Mouse (Mus musculus) small intestine, adult 2 months (tissue): ENCODE measurements around the gene Ube2d2b. TPM values are rescaled to one million over a fixed set of nuclear protein-coding genes. Genes with fewer than 3 reads are reported as not detected.

Experiments
- H3K27ac ChIP-seq: fragments of 200-500 bp; 2 replicates; pipeline ENCODE4 v1.5.1; 2012; ENCODE audit warnings: low read depth, low read length, control low read depth, inconsistent platforms; ENCODE audit not compliant: insufficient read depth
- H3K27me3 ChIP-seq: fragments of 200-500 bp; 2 replicates; pipeline ENCODE4 v1.6.1; 2012; ENCODE audit warnings: mild to moderate bottlenecking, moderate library complexity, low read length, inconsistent platforms; ENCODE audit not compliant: control insufficient read depth, insufficient read depth
- H3K36me3 ChIP-seq: fragments of 200-500 bp; 2 replicates; pipeline ENCODE4 v1.6.1; 2012; ENCODE audit warnings: mild to moderate bottlenecking, low read length, control low read depth, inconsistent platforms; ENCODE audit not compliant: control insufficient read depth, insufficient read depth
- H3K4me1 ChIP-seq: fragments of 200-500 bp; 2 replicates; pipeline ENCODE4 v1.6.1; 2012; ENCODE audit warnings: low read length, inconsistent platforms, mixed read lengths; ENCODE audit not compliant: control insufficient read depth, insufficient read depth, insufficient read length
- H3K4me3 ChIP-seq: fragments of 200-500 bp; 2 replicates; pipeline ENCODE4 v1.5.1; 2012; ENCODE audit warnings: low read depth, mild to moderate bottlenecking, control low read depth, inconsistent platforms, low read length, moderate library complexity
- CTCF ChIP-seq: fragments of 200-500 bp; IDR thresholded peaks from 2 replicates; pipeline ENCODE4 v1.5.1; 2012; ENCODE audit warnings: low read depth, mild to moderate bottlenecking, control low read depth, inconsistent platforms, low read length, moderate library complexity, mixed read lengths; ENCODE audit not compliant: insufficient replicate concordance, insufficient read length; ENCODE audit errors: extremely low read depth
- POLR2A ChIP-seq: fragments of 200-500 bp; IDR thresholded peaks from 2 replicates; pipeline ENCODE4 v1.6.1; 2012; ENCODE audit warnings: low read depth, mild to moderate bottlenecking, control low read depth, inconsistent platforms, low read length, moderate library complexity
- WGBS: fragments of 180-500 bp; shearing (Covaris S2); methylation state at CpG from one replicate; pipeline ENCODE4 v1.1.7; 2018; 5-methylcytosine and 5-hydroxymethylcytosine counted together
- polyA plus RNA-seq: library from polyadenylated mRNA; depleted of rRNA; stranded (reverse); fragments of >200 nt; gene quantifications from 2 replicates; pipeline ENCODE4 v1.2.3, GENCODE M21; 2012

Gene Ube2d2b
- polyA plus RNA-seq, 1 experiment: not detected

DNA sequence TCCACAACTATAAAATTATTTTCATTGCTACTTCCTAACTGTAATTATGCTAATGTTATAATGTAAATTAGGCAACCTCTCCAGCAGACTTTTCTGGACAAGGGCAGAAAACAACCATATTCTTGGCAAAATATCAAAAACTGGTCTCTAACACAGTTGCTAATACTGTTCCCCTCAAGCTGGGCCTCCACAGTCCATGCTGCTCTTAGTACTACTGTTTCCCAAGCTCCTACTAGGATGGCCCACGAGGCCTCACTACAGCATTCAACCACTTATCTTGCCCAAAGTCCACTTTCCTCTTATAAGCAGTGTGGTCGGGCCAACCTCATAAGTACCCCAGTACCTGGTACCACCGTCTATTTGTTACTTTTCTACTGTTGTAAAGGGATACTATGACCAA is 24.7 kb downstream of the Ube2d2b start:
- Histone ChIP-seq H3K27me3 (no peaks in the 10 kb centered on the region), H3K4me1 (peaks cover 3% of the 10 kb centered on the region; the same call in 1 of the 2 replicates), H3K27ac (no peak overlapping the region), H3K4me3 (no peak overlapping the region), H3K36me3 (no peaks in the 10 kb centered on the region)
- WGBS: 32% methylated on average over 3 of the region's 3 CpGs
- no peak for TF ChIP-seq POLR2A
- no peak for TF ChIP-seq CTCF

- Histone ChIP-seq H3K36me3 (no peaks in the 10 kb centered on the region), H3K27me3 (no peaks in the 10 kb centered on the region), H3K4me1 (peaks cover 3% of the 10 kb centered on the region; the same call in 1 of the 2 replicates), H3K27ac (no peak overlapping the region), H3K4me3 (no peak overlapping the region)
- 57% methylated on average over 2 of the region's 2 CpGs for WGBS
- TF ChIP-seq POLR2A: no peak
These were observed 25.6 kb downstream of the Ube2d2b start for GRCm38 (mm10) chr5:107855546-107855945.

DNA sequence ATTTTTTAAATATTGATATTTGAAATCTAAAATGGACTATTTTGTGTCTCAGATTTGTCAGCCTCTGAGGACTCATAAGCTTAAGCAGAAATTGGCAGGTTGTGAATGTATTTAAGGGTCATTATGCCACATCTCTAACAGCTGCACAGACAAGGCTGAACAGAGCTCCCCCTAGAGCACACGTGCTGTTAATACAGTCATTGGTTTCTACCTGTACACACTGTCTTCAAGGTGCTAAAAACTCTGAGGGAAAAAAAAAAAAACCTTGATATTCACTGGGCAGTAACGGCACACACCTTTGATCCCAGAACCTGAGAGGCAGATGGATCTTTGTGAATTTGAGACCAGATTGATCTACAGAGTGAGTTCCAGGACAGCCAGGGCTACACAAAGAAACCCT is 29.1 kb downstream of the Ube2d2b start:
- WGBS: 23% methylated on average over 2 of the region's 2 CpGs
- no peak for TF ChIP-seq CTCF
- no peak for TF ChIP-seq POLR2A
- H3K27me3 ChIP-seq: no peaks in the 10 kb centered on the region
- no peaks in the 10 kb centered on the region for H3K36me3 ChIP-seq
- H3K27ac ChIP-seq: no peak overlapping the region
- peaks cover under 1% of the 10 kb centered on the region; the same call in 1 of the 2 replicates for H3K4me1 ChIP-seq
- no peak overlapping the region for H3K4me3 ChIP-seq

- whole genome bisulfite sequencing: 54% methylated on average over 3 of the region's 3 CpGs
- TF ChIP-seq POLR2A (no peak), CTCF (no peak)
These were observed 34.1 kb downstream of the Ube2d2b start for GRCm38 (mm10) chr5:107863971-107864370.

GRCm38 (mm10) chr5:107866127-107867126 is 36.5 kb downstream of the Ube2d2b start:
- no peaks in the 10 kb centered on the region for H3K27me3 ChIP-seq
- H3K27ac ChIP-seq: no peak overlapping the region; the same call in 1 of the 2 replicates
- 15% methylated on average over 2 of the region's 2 CpGs for WGBS
- H3K36me3 ChIP-seq: no peaks in the 10 kb centered on the region
- TF ChIP-seq CTCF (no peak), POLR2A (no peak)
- H3K4me3 ChIP-seq: no peak overlapping the region
- H3K4me1 ChIP-seq: peaks cover 13% of the 10 kb centered on the region; the same call in 1 of the 2 replicates

More at GRCm38 (mm10) chr5:107863971-107864370, 34.1 kb downstream of the Ube2d2b start:
- no peak overlapping the region for H3K4me3 ChIP-seq
- peaks cover 13% of the 10 kb centered on the region; the same call in 1 of the 2 replicates for H3K4me1 ChIP-seq
- no peak overlapping the region for H3K27ac ChIP-seq
- H3K27me3 ChIP-seq: no peaks in the 10 kb centered on the region
- no peaks in the 10 kb centered on the region for H3K36me3 ChIP-seq

DNA sequence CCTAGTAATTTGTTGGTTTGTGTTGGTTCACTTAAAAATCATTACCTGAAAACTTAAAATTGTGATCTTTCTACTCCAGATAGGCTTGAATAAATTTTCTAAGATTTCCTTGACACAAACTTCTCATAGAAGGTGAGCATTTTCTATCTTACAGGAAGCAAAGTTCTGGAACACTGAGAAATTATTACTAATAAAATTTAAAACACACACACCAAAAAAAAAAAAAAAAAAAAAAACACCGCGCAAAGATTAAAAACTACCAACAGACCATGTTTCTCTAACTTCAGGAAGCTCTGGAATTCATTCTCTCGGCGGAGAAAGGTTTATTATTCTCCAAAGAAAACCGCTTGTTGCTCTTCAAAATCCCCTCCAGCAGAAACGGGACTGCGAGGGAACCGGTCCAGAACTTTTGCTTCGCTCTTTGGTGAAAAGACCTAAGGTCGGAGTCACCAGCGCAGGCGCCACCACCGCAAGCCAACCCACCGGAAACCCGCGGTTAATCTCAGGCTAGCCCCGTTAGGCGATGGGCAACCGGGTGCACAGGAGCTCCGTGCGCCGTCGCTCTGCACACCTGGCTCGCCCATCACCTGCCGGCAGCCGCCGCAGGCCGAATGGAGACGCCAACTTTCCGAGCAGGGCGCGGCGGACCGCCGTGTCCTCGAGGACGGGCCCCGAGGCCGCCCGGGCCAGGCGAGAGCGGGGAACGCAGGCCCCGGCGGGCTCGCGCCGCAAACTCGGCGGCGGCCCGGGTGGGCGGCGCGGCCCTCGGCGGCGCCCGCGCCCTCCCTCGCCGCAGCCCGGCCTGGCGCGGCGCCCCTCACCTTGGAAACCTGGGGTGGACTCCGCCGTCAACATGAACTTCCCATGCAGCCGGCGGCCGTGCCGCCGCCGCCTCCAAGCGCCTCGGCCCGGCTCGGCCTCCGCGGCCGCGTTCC is 38.3 kb downstream of the Ube2d2b start:
- TF ChIP-seq CTCF: no peak
- no peaks in the 10 kb centered on the region for H3K36me3 ChIP-seq
- H3K27me3 ChIP-seq: no peaks in the 10 kb centered on the region
- H3K27ac ChIP-seq: peak overlapping the region; percentile 54
- peaks cover 13% of the 10 kb centered on the region; the same call in 1 of the 2 replicates for H3K4me1 ChIP-seq
- WGBS: under 1% methylated on average over 81 of the region's 82 CpGs
- H3K4me3 ChIP-seq: peak overlapping the region; percentile 81
